Mouse (Mus musculus): Measurements from ENCODE around the gene Nelfa. TPM values are rescaled to one million over a fixed set of nuclear protein-coding genes. Genes with fewer than 3 reads are reported as not detected.
"Not testable (repeated sequence)": the region's sequence is repeated elsewhere in the genome, so short reads cannot be mapped to it uniquely, and the experiment has no call there.

Gene Nelfa
- polyA plus RNA-seq, 1 experiment from 2014 or later: 41.8 TPM

DNA sequence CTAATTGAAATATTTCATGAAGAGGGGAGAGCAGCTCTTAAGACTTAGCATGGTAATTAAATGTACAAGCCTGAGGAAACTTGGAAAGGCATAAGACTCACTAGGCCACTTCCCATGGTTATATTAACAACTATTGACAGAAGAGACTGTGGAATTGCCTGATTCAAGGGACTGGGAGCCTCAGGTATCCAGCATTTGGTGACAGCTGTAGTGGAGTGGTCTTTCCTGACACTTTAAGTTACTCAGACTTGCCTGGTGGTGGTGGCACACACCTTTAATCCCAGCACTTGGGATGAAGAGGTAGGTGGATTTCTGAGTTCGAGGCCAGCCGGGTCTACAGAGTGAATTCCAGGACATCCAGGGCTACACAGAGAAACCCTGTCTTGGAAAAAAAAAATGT, 1.0 kb upstream of the Nelfa start:
- WGBS: 97% methylated on average over 2 of the region's 2 CpGs
- peaks cover 10% of the 10 kb centered on the region for H3K36me3 ChIP-seq
- H3K27me3 ChIP-seq: no peaks in the 10 kb centered on the region
- H3K9ac ChIP-seq: peak overlapping the region; percentile 67; the same call in 1 of the 2 replicates
- H3K27ac ChIP-seq: no peak overlapping the region
- peaks cover 7% of the 10 kb centered on the region; the same call in 1 of the 2 replicates for H3K9me3 ChIP-seq
- H3K4me3 ChIP-seq: peak overlapping the region; percentile 87
- H3K4me1 ChIP-seq (replicated peaks): peaks cover 28% of the 10 kb centered on the region
- ATAC-seq (ENCODE audit: low FRiP score): no peak
- peak overlapping the region; percentile 64 for H3K4me2 ChIP-seq

DNA sequence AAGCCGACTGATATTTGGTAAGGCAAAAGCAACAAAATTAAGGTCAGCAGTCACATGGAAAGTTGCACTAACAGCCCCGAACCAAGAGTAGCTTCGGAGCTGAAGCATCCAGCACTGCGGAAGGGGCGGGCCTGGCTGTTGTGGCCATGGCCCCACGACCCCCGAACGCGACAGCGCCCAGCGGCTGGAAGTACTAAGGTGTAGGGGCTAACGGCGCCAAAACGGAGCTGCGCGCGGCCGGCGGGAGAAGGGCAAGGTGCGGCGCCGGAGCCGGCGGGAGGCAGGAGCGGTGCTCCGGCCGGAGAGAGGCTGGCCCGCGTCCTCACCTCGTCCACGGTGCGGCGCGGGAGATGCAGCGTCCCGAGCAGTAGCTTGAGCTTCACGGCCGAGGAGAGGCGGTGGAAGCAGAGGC, 507 bp downstream of the Nelfa start:
- WGBS: 1% methylated on average over 39 of the region's 39 CpGs
- Histone ChIP-seq H3K36me3 (peaks cover 11% of the 10 kb centered on the region), H3K9me3 (no peaks in the 10 kb centered on the region), H3K4me2 (peak overlapping the region; percentile 64), H3K27me3 (no peaks in the 10 kb centered on the region), H3K4me3 (peak overlapping the region; percentile 87), H3K4me1 (replicated peaks) (peaks cover 28% of the 10 kb centered on the region), H3K27ac (peak overlapping the region; percentile 96), H3K9ac (peak overlapping the region; percentile 93)
- peak; percentile 60; the same call in 1 of the 2 replicates for ATAC-seq (ENCODE audit: low FRiP score)

DNA sequence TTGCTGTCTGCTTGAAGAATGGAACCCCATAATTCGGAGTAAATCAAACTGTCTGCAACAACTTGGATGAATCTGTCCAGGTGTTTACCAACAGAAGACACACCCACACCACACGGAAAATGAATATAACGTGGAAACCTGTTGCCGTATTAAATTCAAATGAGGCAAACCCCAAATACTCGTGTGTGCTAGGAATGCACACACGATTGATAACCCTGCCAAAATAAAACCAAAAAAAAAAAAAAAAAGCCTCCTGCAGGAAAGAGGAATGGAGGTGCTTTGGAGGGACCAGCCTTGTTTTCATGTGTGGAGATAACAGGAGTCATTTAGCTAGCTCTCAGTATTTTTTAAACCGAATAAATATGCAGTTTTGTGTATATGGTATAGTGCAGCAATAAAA, 1.3 kb downstream of the Nelfa start:
- 80% methylated on average over 7 of the region's 7 CpGs for WGBS
- Histone ChIP-seq H3K9ac (peak overlapping the region; percentile 93), H3K4me3 (peak overlapping the region; percentile 87), H3K27ac (no peak overlapping the region), H3K9me3 (no peaks in the 10 kb centered on the region), H3K36me3 (peaks cover 13% of the 10 kb centered on the region), H3K4me2 (peak overlapping the region; percentile 64), H3K4me1 (replicated peaks) (peaks cover 28% of the 10 kb centered on the region), H3K27me3 (no peaks in the 10 kb centered on the region)
- no peak for ATAC-seq (ENCODE audit: low FRiP score)

DNA sequence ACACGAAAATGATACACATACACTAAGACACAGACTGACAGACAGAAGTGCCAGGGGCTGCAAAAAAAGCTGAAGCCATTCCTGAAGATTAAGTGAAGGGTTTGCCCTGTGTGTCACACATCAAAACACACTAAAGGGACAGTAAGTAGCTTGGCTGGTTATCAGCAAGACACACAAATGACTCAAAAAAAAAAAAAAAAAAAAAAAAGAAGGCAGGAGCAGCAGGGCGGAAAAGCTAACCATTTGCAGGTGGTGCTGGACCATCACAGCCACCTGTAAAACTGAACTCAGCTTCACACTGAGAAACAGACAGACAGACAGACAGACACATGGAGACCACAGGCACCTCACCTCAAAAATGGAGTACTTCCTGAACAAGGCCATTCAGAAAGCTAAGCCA, 2.1 kb downstream of the Nelfa start:
- 85% methylated on average over 2 of the region's 2 CpGs for WGBS
- Histone ChIP-seq H3K4me1 (replicated peaks) (peaks cover 28% of the 10 kb centered on the region), H3K9ac (no peak overlapping the region), H3K4me3 (no peak overlapping the region), H3K27me3 (no peaks in the 10 kb centered on the region), H3K9me3 (no peaks in the 10 kb centered on the region), H3K36me3 (peaks cover 19% of the 10 kb centered on the region), H3K4me2 (peak overlapping the region; percentile 64), H3K27ac (no peak overlapping the region)
- ATAC-seq (ENCODE audit: low FRiP score): no peak

DNA sequence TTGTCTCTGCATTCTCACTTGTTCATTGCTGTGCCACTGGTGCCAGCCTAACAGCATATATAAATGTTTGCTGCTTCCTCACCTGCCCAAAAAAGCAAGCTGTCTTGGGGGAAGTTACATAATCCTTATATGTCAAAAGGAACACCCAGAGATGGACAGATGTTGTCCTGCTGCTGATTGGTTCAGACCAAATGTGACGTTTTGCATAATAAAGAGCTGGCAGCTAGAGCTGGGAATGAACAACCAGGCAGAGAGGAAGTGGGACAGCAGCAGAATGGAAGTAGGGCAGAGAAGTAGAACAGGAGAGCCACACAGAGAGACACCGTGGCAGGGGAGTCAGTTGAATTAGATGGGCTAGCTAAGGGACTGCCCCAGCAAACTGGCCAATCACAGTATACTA, 3.8 kb downstream of the Nelfa start:
- H3K27me3 ChIP-seq: no peaks in the 10 kb centered on the region
- no peak overlapping the region for H3K4me2 ChIP-seq
- H3K9ac ChIP-seq: no peak overlapping the region
- no peak overlapping the region for H3K27ac ChIP-seq
- no peaks in the 10 kb centered on the region for H3K9me3 ChIP-seq
- no peak for ATAC-seq (ENCODE audit: low FRiP score)
- H3K4me1 ChIP-seq (replicated peaks): peaks cover 28% of the 10 kb centered on the region
- 87% methylated on average over 2 of the region's 2 CpGs for WGBS
- no peak overlapping the region for H3K4me3 ChIP-seq
- peaks cover 29% of the 10 kb centered on the region for H3K36me3 ChIP-seq

DNA sequence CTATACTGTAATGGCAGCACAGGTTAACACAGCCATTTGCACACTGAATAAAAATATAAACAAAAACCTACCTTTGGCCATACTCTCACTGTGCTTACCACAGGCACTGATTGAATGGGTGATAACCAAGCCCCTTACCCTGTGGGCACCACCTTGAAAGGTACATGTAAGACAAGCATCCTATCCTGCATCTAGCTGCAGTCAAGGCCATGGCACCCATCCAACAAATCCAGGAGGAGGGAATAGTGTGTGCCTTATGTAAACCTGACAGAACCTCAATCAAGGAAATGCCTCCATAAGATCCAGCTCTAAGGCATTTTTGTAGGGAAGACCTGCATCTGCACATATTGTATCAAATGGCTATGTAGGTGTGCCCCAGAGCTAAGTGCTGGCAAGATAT, 10.0 kb downstream of the Nelfa start:
- Histone ChIP-seq H3K4me2 (no peak overlapping the region), H3K9me3 (no peaks in the 10 kb centered on the region), H3K4me3 (no peak overlapping the region), H3K27me3 (no peaks in the 10 kb centered on the region), H3K27ac (no peak overlapping the region), H3K9ac (no peak overlapping the region), H3K4me1 (replicated peaks) (0 out of 2 replicates have a peak, but pooled peaks cover 4% of the 10 kb centered on the region), H3K36me3 (peaks cover 43% of the 10 kb centered on the region)
- no peak for ATAC-seq (ENCODE audit: low FRiP score)

DNA sequence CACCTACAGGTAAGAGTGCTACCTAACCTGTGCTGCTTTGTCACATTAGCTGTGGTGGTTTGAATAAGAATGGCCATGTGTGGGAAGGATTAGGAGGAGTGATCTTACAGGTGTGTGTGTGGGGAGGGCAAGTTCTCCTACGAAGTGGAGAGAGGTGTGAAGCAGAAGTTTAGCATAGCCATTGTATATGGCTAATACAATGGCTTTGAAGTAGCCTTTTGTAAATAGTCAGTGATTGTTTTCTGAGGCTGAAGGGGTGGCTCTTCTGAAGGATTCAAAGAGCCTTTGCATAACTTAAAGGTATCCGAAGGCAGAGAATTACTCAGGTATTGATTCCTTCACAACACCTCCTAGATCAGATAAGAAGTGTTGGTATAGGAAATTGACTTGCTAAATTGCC, 13.6 kb downstream of the Nelfa start:
- Histone ChIP-seq H3K4me1 (replicated peaks) (0 out of 2 replicates have a peak, but pooled peaks cover 4% of the 10 kb centered on the region), H3K9ac (no peak overlapping the region), H3K27me3 (no peaks in the 10 kb centered on the region), H3K9me3 (no peaks in the 10 kb centered on the region), H3K4me2 (no peak overlapping the region), H3K4me3 (no peak overlapping the region), H3K36me3 (peaks cover 48% of the 10 kb centered on the region), H3K27ac (no peak overlapping the region)
- ATAC-seq (ENCODE audit: low FRiP score): no peak
- 39% methylated on average over 2 of the region's 2 CpGs for WGBS

DNA sequence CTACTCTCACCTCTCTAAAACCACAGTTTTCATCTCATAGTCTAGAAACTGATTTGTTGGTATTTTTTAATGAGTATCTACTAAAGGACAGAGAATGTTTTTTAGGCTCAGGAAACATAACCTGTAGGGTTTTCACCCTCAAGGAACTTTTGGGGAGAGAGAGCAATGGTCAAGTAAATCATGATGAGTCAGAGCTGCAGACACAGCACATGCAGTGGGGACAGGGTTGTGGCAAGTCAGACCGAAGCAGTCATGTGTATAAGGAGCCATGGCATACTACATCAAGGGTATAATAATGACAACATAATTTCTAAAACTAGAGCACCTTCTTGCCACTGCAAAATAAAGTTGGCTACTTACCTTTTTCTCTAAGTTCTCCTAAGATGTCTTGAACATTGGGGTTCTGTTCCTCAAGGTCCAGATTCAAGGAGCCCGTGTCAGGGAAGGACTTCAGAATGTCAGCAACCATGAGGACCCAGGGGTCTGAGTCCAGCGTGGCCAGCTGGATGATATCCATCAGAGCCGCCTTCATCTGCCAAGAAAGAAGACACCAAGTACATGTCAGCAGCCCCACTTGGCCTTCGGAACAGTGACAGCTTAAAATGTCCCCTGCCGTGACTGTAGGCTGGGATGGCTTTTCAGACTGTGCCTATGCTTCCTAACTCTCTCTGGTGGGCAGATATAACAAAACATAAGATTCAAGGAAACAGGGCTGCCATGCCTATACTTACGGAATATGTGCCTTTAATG, 14.6 kb downstream of the Nelfa start:
- H3K4me1 ChIP-seq (replicated peaks): 0 out of 2 replicates have a peak, but pooled peaks cover 4% of the 10 kb centered on the region
- ATAC-seq (ENCODE audit: low FRiP score): no peak
- H3K9me3 ChIP-seq: no peaks in the 10 kb centered on the region
- peaks cover 47% of the 10 kb centered on the region for H3K36me3 ChIP-seq
- H3K27me3 ChIP-seq: no peaks in the 10 kb centered on the region
- no peak overlapping the region for H3K4me3 ChIP-seq
- no peak overlapping the region for H3K9ac ChIP-seq
- no peak overlapping the region for H3K4me2 ChIP-seq
- WGBS: 87% methylated on average over 7 of the region's 7 CpGs
- no peak overlapping the region for H3K27ac ChIP-seq

DNA sequence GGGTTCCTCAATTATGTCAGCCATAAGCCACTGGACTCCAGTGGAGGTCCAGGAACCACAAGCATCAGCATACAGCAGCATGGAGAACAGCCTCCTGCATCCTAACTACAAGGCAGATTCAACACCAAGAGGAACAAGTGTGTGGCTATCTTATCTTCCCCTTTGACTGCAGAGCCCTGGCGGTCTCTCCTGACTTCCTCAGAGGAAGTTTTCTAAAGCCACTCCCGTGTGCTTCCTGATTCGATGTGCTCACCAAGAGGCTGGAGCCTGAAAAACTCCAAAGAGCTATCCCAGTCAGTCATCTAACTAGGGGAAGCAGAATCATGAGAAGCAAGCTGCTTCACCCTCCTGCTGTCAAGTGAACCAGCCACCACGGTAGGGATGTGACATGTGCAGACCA, 15.3 kb downstream of the Nelfa start:
- ATAC-seq (ENCODE audit: low FRiP score): no peak
- no peak overlapping the region for H3K4me3 ChIP-seq
- H3K4me2 ChIP-seq: no peak overlapping the region
- peaks cover 47% of the 10 kb centered on the region for H3K36me3 ChIP-seq
- H3K27ac ChIP-seq: no peak overlapping the region
- H3K9ac ChIP-seq: no peak overlapping the region
- 86% methylated on average over 4 of the region's 4 CpGs for WGBS
- 0 out of 2 replicates have a peak, but pooled peaks cover 4% of the 10 kb centered on the region for H3K4me1 ChIP-seq (replicated peaks)
- peaks cover 2% of the 10 kb centered on the region; the same call in 1 of the 2 replicates for H3K9me3 ChIP-seq
- H3K27me3 ChIP-seq: no peaks in the 10 kb centered on the region

DNA sequence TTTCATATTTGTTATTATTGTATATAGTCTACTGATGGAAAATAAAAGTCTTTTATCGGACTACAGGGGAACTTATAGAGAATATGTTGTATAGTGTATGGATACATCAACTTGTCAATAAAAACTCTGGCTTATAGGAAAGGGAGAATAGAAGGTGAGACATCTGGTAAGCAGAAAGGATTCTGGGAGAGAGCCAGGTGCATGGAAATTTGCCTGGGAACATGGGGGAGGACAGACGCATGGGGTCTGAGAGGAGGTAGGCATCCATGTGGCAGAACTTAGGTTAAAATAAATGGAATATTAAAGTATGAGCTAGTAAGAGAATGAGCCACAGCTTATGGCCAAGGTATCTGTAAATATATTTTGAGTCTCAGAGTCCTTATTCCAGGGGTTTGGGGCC, 16.2 kb downstream of the Nelfa start:
- no peak for ATAC-seq (ENCODE audit: low FRiP score)
- Histone ChIP-seq H3K9me3 (peaks cover 6% of the 10 kb centered on the region; the same call in 1 of the 2 replicates), H3K4me3 (no peak overlapping the region), H3K4me1 (replicated peaks) (0 out of 2 replicates have a peak, but pooled peaks cover 4% of the 10 kb centered on the region), H3K4me2 (no peak overlapping the region), H3K27me3 (no peaks in the 10 kb centered on the region), H3K27ac (no peak overlapping the region), H3K9ac (no peak overlapping the region), H3K36me3 (peaks cover 55% of the 10 kb centered on the region)
- WGBS: 96% methylated on average over 2 of the region's 2 CpGs

DNA sequence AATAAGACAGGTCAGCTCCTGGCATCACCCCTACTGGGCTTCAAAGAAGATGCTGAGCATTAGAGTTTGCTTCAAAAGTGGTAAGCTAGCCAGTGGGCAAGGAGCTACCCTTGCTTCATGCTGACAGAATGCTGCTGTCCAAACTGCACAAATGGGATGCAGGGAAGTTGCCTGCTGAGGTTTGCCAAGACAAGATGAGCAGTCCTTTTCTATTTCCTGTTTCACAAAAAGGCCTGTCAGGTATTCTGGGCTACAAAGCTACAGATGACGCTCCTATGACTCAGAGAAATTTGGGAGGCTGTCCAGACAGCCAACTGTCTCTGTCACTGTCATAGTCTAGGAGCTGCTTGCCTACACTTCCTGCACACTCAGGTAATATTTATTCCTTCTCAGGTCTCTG, 16.7 kb downstream of the Nelfa start:
- WGBS: 84% methylated on average over 1 of the region's 1 CpGs
- Histone ChIP-seq H3K4me3 (no peak overlapping the region), H3K27me3 (no peaks in the 10 kb centered on the region)

DNA sequence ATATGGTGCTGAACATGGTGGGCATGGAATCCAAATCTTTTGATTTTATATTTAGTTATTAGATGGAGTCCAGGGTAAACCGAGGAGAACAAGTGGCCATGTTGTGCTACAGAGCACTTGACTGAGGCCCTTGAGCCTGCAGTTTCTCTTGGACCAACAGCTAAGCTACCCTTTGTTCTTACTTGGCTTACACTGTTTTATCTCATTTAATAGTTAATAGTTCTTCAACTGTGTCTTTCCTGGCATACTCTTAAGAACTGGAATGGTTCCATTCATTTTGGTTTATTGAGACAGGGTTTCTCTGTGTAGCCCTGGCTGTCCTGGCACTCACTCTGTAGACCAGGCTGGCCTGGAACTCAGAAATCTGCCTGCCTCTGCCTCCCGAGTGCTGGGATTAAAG, 19.6 kb downstream of the Nelfa start:
- not testable (repeated sequence) for H3K4me3 ChIP-seq; H3K4me2 ChIP-seq; ATAC-seq (ENCODE audit: low FRiP score); H3K27ac ChIP-seq; H3K9me3 ChIP-seq; H3K4me1 ChIP-seq (replicated peaks); H3K9ac ChIP-seq; H3K27me3 ChIP-seq
- WGBS: 98% methylated on average over 2 of the region's 2 CpGs
- H3K36me3 ChIP-seq: peaks cover 76% of the 10 kb centered on the region

More for the DNA sequence above, 16.7 kb downstream of the Nelfa start:
- H3K36me3 ChIP-seq: peaks cover 59% of the 10 kb centered on the region
- H3K4me1 ChIP-seq (replicated peaks): 0 out of 2 replicates have a peak, but pooled peaks cover 4% of the 10 kb centered on the region
- no peak for ATAC-seq (ENCODE audit: low FRiP score)
- no peak overlapping the region for H3K27ac ChIP-seq
- no peak overlapping the region for H3K4me2 ChIP-seq
- H3K9ac ChIP-seq: no peak overlapping the region
- peaks cover 6% of the 10 kb centered on the region; the same call in 1 of the 2 replicates for H3K9me3 ChIP-seq

DNA sequence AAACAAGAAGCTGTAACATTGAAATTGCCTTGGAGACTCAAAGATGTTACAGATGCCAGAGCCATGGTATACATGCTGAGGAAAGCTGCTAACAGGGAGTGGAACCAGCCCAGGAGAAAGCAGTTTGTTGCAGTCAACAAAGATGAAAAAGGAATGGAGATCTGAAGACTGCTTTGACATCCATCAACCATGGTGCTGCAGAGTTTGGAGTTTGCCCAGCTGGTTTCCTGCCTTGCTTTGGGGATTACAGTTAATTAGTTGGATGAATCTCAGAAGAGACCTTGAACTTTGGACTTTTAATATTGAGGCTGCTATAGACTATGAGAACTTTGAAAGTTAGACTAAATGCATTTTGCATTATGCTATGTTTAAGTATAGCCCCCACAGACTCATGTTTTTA, 21.2 kb downstream of the Nelfa start:
- not testable (repeated sequence) for H3K4me2 ChIP-seq; H3K4me1 ChIP-seq (replicated peaks); ATAC-seq (ENCODE audit: low FRiP score); H3K27me3 ChIP-seq; H3K9me3 ChIP-seq; H3K9ac ChIP-seq; H3K4me3 ChIP-seq; H3K27ac ChIP-seq
- H3K36me3 ChIP-seq: peaks cover 60% of the 10 kb centered on the region

All from hindbrain, embryonic 13.5 days (tissue).